Mouse (Mus musculus): ENCODE results near the gene Vipr1. TPM values are rescaled to one million over a fixed set of nuclear protein-coding genes. Genes with fewer than 3 reads are reported as not detected.

Vipr1 gene
- total RNA-seq, 2 experiments from 2014 or later = 1.3 to 1.7 TPM

- DNase-seq = peak; percentile 98 to 99
Observed at GRCm38 (mm10) chr9:121718792-121719318, 76.3 kb downstream of the Vipr1 start, which contains the start of gene Nktr. Gene Nktr (plus strand): TSS chr9:121719169.

GRCm38 (mm10) chr9:121719347-121720331, 77.1 kb downstream of the Vipr1 start:
- DNase-seq = peak in 1 of 2 experiments; percentile 42

Other genes starting within 250 kb of the Vipr1 start
- not detected for gene Cck, start 147.0 kb upstream of the Vipr1 start, total RNA-seq (2021)
- not detected for gene Lyzl4, start 620 bp upstream of the Vipr1 start, total RNA-seq (2021)
- 1 to 10 TPM; 5.2 to 6.2 TPM for gene Sec22c, start 62.8 kb downstream of the Vipr1 start, total RNA-seq (2021)
- gene Ss18l2, start 67.6 kb downstream of the Vipr1 start, total RNA-seq (2021) = 100 to 1,000 TPM; 117 to 129 TPM
- gene Nktr, start 76.5 kb downstream of the Vipr1 start, total RNA-seq (2021) = 10 to 100 TPM; 26.2 to 32.4 TPM
- 100 to 1,000 TPM; 108 to 109 TPM for gene Zfp651, start 116.6 kb downstream of the Vipr1 start, total RNA-seq (2021)
- gene Klhl40, start 134.9 kb downstream of the Vipr1 start, total RNA-seq (2021) = 10 to 100 TPM; 17.8 to 20.5 TPM
- gene Hhatl, start 149.8 kb downstream of the Vipr1 start, total RNA-seq (2021) = 100 to 1,000 TPM in 1 of 2 experiments, 10 to 100 TPM in 1; 95.1 to 119 TPM
- under 1 TPM in 1 of 2 experiments, not detected in 1; 0.36 TPM for gene Ccdc13, start 196.7 kb downstream of the Vipr1 start, total RNA-seq (2021)
- 100 to 1,000 TPM; 202 to 214 TPM for gene Higd1a, start 215.6 kb downstream of the Vipr1 start, total RNA-seq (2021)

Measured in heart, adult 18-20 months (tissue).